In genomic region chr11:61950632-61951031, GRCm38 (mm10) we compare ENCODE assay signal across 9 mouse cellular contexts. TPM values are rescaled to one million over a fixed set of nuclear protein-coding genes. Genes with fewer than 3 reads are reported as not detected.
A peak's percentile ranks its signal among the peaks of the same experiment; 100 is the strongest.
DNase-seq lines count a peak whose midpoint lies in the region; ATAC-seq and TF ChIP-seq lines count a peak whose summit lies in the region.
"Had no signal": no experiment of that assay in that cellular context is flagged by ENCODE, and none has a peak within 500 bp of the region (broad histone marks: within the 10 kb centered on the region; RNA-seq: fewer than 3 reads in every experiment).

No protein-coding gene starts in this region.

- TF ChIP-seq EP300 in MEL (IDR thresholded peaks at IDR 0.05; ENCODE audit: low read depth in 1 of 2, low read length in 2 of 2), result no peak

- 18% methylated on average over 10 of the region's 10 CpGs for WGBS in kidney, postnatal 0 days
- 20% methylated on average over 10 of the region's 10 CpGs for WGBS in liver, adult 2 months

- H3K4me3 ChIP-seq in MEL (ENCODE audit: control insufficient read depth in 1 of 2, insufficient read depth in 1 of 2, low read depth in 2 of 2, low read length in 2 of 2), result peak overlapping the region in 1 of 2 experiments; percentile 11; a peak in 1 of 4 replicates
- no peak overlapping the region for H3K4me3 ChIP-seq in kidney, postnatal 0 days (replicated peaks; ENCODE audit: low read depth, low read length)
- no peak overlapping the region for H3K4me3 ChIP-seq in liver, adult 2 months (ENCODE audit: insufficient read depth, low read depth, low read length)
- H3K4me3 ChIP-seq: lung, embryonic 15.5 days had no signal

- peak; percentile 88 for DNase-seq in 3T3-L1 (ENCODE audit: low read depth, low spot score)
- DNase-seq in MEL (ENCODE audit: low read depth, low spot score), result peak; percentile 94
- peak; percentile 89 to 93 for DNase-seq in cerebellum, adult 18-20 months
- DNase-seq in gastrocnemius, adult 18-20 months (ENCODE audit: low spot score), result peak; percentile 69
- peak; percentile 75 for DNase-seq in kidney, postnatal 0 days (ENCODE audit: low spot score)
- DNase-seq in liver, adult 2 months (ENCODE audit: extremely low read depth, low read depth, low spot score), result peak; percentile 44
- peak; percentile 67 for DNase-seq in ovary, postnatal 36 days (ENCODE audit: low spot score)
- peak; percentile 93 for DNase-seq in thymus, postnatal 4 days

- no peaks in the 10 kb centered on the region for H3K27me3 ChIP-seq in MEL (ENCODE audit: control insufficient read depth in 1 of 2, insufficient read depth in 2 of 2, low read length in 2 of 2)
- no peaks in the 10 kb centered on the region for H3K27me3 ChIP-seq in kidney, postnatal 0 days (ENCODE audit: insufficient read depth, low read length)
- no peaks in the 10 kb centered on the region for H3K27me3 ChIP-seq in liver, adult 2 months (ENCODE audit: control insufficient read depth, insufficient read depth, low read length)
- H3K27me3 ChIP-seq: lung, embryonic 15.5 days had no signal

- no peaks in the 10 kb centered on the region for H3K9me3 ChIP-seq in MEL (replicated peaks; ENCODE audit: insufficient read depth, low read length)
- H3K9me3 ChIP-seq in kidney, postnatal 0 days (replicated peaks; ENCODE audit: low read length), result no peaks in the 10 kb centered on the region
- H3K9me3 ChIP-seq: lung, embryonic 15.5 days had no signal

- TF ChIP-seq RAD21 in MEL (IDR thresholded peaks at IDR 0.05; ENCODE audit: low read depth, low read length), result peak; percentile 99

- H3K36me3 ChIP-seq in MEL (ENCODE audit: control insufficient read depth in 1 of 2, insufficient read depth in 2 of 2, low read length in 2 of 2), result peaks cover 0 to 27% of the 10 kb centered on the region in 2 experiments; a peak in 2 of 4 replicates
- H3K36me3 ChIP-seq in kidney, postnatal 0 days (ENCODE audit: insufficient read depth, low read length), result no peaks in the 10 kb centered on the region
- H3K36me3 ChIP-seq in liver, adult 2 months (ENCODE audit: control insufficient read depth, insufficient read depth, low read length), result no peaks in the 10 kb centered on the region
- H3K36me3 ChIP-seq: lung, embryonic 15.5 days had no signal

- TF ChIP-seq CTCF in MEL (IDR thresholded peaks at IDR 0.05 in 2 of 3, conservative IDR thresholded peaks at IDR 0.05 in 1 of 3; ENCODE audit: control insufficient read depth in 1 of 3, insufficient read depth in 1 of 3, low read depth in 2 of 3, low read length in 3 of 3, poor library complexity in 1 of 3, severe bottlenecking in 1 of 3), result peak in 2 of 3 experiments; percentile 95 to 100
- TF ChIP-seq CTCF in kidney, postnatal 0 days (IDR thresholded peaks at IDR 0.05; ENCODE audit: low read depth), result peak; percentile 93
- TF ChIP-seq CTCF in liver, adult 2 months (IDR thresholded peaks at IDR 0.05; ENCODE audit: low read depth, low read length), result peak; percentile 93

- H3K4me1 ChIP-seq in MEL (ENCODE audit: control insufficient read depth in 1 of 2, insufficient read depth in 2 of 2, low read length in 2 of 2), result peaks cover 16 to 18% of the 10 kb centered on the region in 2 experiments
- H3K4me1 ChIP-seq in kidney, postnatal 0 days (replicated peaks; ENCODE audit: insufficient read depth, low read length), result no peaks in the 10 kb centered on the region
- no peaks in the 10 kb centered on the region for H3K4me1 ChIP-seq in liver, adult 2 months (ENCODE audit: control insufficient read depth, insufficient read depth, low read length)
- H3K4me1 ChIP-seq: lung, embryonic 15.5 days had no signal

- H3K4me2 ChIP-seq in kidney, postnatal 0 days (ENCODE audit: low read length), result no peak overlapping the region
- H3K4me2 ChIP-seq: lung, embryonic 15.5 days had no signal

- no peak overlapping the region for H3K27ac ChIP-seq in MEL (ENCODE audit: control insufficient read depth, low read depth, low read length)
- H3K27ac ChIP-seq in kidney, postnatal 0 days, result no peak overlapping the region
- no peak overlapping the region for H3K27ac ChIP-seq in liver, adult 2 months (replicated peaks; ENCODE audit: insufficient read depth, low read depth, low read length)
- H3K27ac ChIP-seq: lung, embryonic 15.5 days had no signal

- H3K9ac ChIP-seq in MEL (ENCODE audit: control insufficient read depth, low read depth, low read length, poor library complexity, severe bottlenecking), result peak overlapping the region; percentile 50
- no peak overlapping the region for H3K9ac ChIP-seq in kidney, postnatal 0 days (ENCODE audit: low read depth, low read length)
- no peak overlapping the region for H3K9ac ChIP-seq in liver, adult 2 months (ENCODE audit: low read depth, low read length)
- H3K9ac ChIP-seq: lung, embryonic 15.5 days had no signal

- no peaks in the 10 kb centered on the region; the same call in 1 of the 2 replicates for H3K79me2 ChIP-seq in MEL (ENCODE audit: control insufficient read depth, insufficient read depth, low read length, poor library complexity)
- H3K79me2 ChIP-seq in liver, adult 2 months (ENCODE audit: control insufficient read depth, insufficient read depth, low read length), result no peaks in the 10 kb centered on the region

- no peak for ATAC-seq in kidney, postnatal 0 days (replicated peaks; ENCODE audit: low FRiP score, low read depth)

- TF ChIP-seq POLR2A in MEL (IDR thresholded peaks at IDR 0.05; ENCODE audit: control insufficient read depth in 1 of 2, insufficient read depth in 1 of 2, low read depth in 1 of 2, low read length in 2 of 2, poor library complexity in 1 of 2), result no peak
- TF ChIP-seq POLR2A in liver, adult 2 months (IDR thresholded peaks at IDR 0.05; ENCODE audit: extremely low read depth, insufficient read depth, low read length), result no peak

TF ChIP-seq in MEL, 35 proteins besides CTCF, POLR2A, EP300 and RAD21 (continues in another document):
- TF ChIP-seq E2F4 (IDR thresholded peaks at IDR 0.05; ENCODE audit: borderline replicate concordance, low read depth, low read length), result no peak
- no peak for TF ChIP-seq POLR2AphosphoS5 (IDR thresholded peaks at IDR 0.05; ENCODE audit: borderline replicate concordance, low read depth, low read length)
- TF ChIP-seq GABPA (IDR thresholded peaks at IDR 0.05; ENCODE audit: low read depth, low read length), result no peak
- no peak for TF ChIP-seq ZMIZ1 (IDR thresholded peaks at IDR 0.05; ENCODE audit: low read depth, low read length)
- no peak for TF ChIP-seq TCF12 (IDR thresholded peaks at IDR 0.05; ENCODE audit: low read depth, low read length)
- no peak for TF ChIP-seq MAFK (IDR thresholded peaks at IDR 0.05; ENCODE audit: borderline replicate concordance, low read depth, low read length)
- peak; percentile 53 for TF ChIP-seq MAX (IDR thresholded peaks at IDR 0.05; ENCODE audit: low read length)
- no peak for TF ChIP-seq CHD1 (IDR thresholded peaks at IDR 0.05; ENCODE audit: low read depth, low read length)
- peak; percentile 84 for TF ChIP-seq MYC (IDR thresholded peaks at IDR 0.05; ENCODE audit: low read depth, low read length)
- no peak for TF ChIP-seq UBTF (IDR thresholded peaks at IDR 0.05; ENCODE audit: borderline replicate concordance, insufficient read depth, low read depth, low read length)
- TF ChIP-seq MYB (IDR thresholded peaks at IDR 0.05; ENCODE audit: low read depth, low read length), result no peak
- no peak for TF ChIP-seq CHD2 (IDR thresholded peaks at IDR 0.05; ENCODE audit: low read length)
- TF ChIP-seq MAZ (IDR thresholded peaks at IDR 0.05; ENCODE audit: low read depth, low read length), result 0 out of 2 replicates have a peak, but pooled peaks have one; percentile 54
- TF ChIP-seq USF2 (IDR thresholded peaks at IDR 0.05; ENCODE audit: borderline replicate concordance in 1 of 2, insufficient read depth in 1 of 2, low read depth in 1 of 2, low read length in 2 of 2), result no peak
- TF ChIP-seq SIN3A (IDR thresholded peaks at IDR 0.05; ENCODE audit: low read length), result peak; percentile 80
- no peak for TF ChIP-seq KAT2A (conservative IDR thresholded peaks at IDR 0.05; ENCODE audit: low read depth, low read length)
- TF ChIP-seq BHLHE40 (IDR thresholded peaks at IDR 0.05; ENCODE audit: borderline replicate concordance, low read depth, low read length), result 0 out of 2 replicates have a peak, but pooled peaks have one; percentile 13
- TF ChIP-seq GATA1 (IDR thresholded peaks at IDR 0.05; ENCODE audit: low read depth, low read length), result no peak
- TF ChIP-seq JUND (IDR thresholded peaks at IDR 0.05; ENCODE audit: low read depth, low read length), result peak; percentile 59; the same call in 1 of the 2 replicates
- TF ChIP-seq POLR2AphosphoS2 (IDR thresholded peaks at IDR 0.05; ENCODE audit: low read length), result no peak
- peak; percentile 97 for TF ChIP-seq ZC3H11A (IDR thresholded peaks at IDR 0.05; ENCODE audit: low read depth, low read length)
- no peak for TF ChIP-seq TAL1 (IDR thresholded peaks at IDR 0.05; ENCODE audit: low read length)
- TF ChIP-seq NELFE (IDR thresholded peaks at IDR 0.05; ENCODE audit: low read depth, low read length), result no peak
- TF ChIP-seq ELF1 (IDR thresholded peaks at IDR 0.05; ENCODE audit: low read depth, low read length), result peak; percentile 30; the same call in 1 of the 2 replicates
- no peak for TF ChIP-seq RCOR1 (IDR thresholded peaks at IDR 0.05; ENCODE audit: low read depth, low read length)
- TF ChIP-seq MEF2A (IDR thresholded peaks at IDR 0.05; ENCODE audit: extremely low read depth, insufficient replicate concordance, low read depth, low read length, poor library complexity, severe bottlenecking), result no peak
- TF ChIP-seq TBP (IDR thresholded peaks at IDR 0.05; ENCODE audit: low read depth, low read length), result 0 out of 2 replicates have a peak, but pooled peaks have one; percentile 15

RNA-seq across cellular contexts. Expression of gene Specc1, which starts 5.9 kb away (rescaled TPM):
- 2.3 and 2.5 TPM in 2 replicates for total RNA-seq in MEL (2012; rRNA removed)
- 1 to 10 TPM in 1 of 2 experiments, not detected in 1; 5.8 TPM for polyA plus RNA-seq in MEL (2012; ENCODE audit: insufficient read depth in 1 of 2, insufficient read length in 2 of 2, low read depth in 1 of 2, low replicate concordance in 2 of 2, missing spikeins in 1 of 2)
- total RNA-seq in gastrocnemius, adult 18-20 months (2021), result 1 to 10 TPM in 1 of 2 experiments, under 1 TPM in 1; 0.98 to 2.3 TPM
- polyA plus RNA-seq in kidney, postnatal 0 days (2015; fragmentation: Nextera tagmentation; extraction: Ambion mirVana), result 8.7 and 10.2 TPM in 2 replicates
- total RNA-seq in liver, adult 2 months (2014; rRNA removed), result 1.1 and 1.4 TPM in 2 replicates
- polyA plus RNA-seq in liver, adult 2 months (2012; rRNA removed), result 0.49 and 0.52 TPM in 2 replicates

RNA-seq across cellular contexts. Expression of gene Akap10, which starts 20.6 kb away (rescaled TPM):
- 20.1 and 21.7 TPM in 2 replicates for total RNA-seq in MEL (2012; rRNA removed)
- polyA plus RNA-seq in MEL (2012; ENCODE audit: insufficient read depth in 1 of 2, insufficient read length in 2 of 2, low read depth in 1 of 2, low replicate concordance in 2 of 2, missing spikeins in 1 of 2), result 10 to 100 TPM in 1 of 2 experiments, not detected in 1; 17.7 TPM
- total RNA-seq in gastrocnemius, adult 18-20 months (2021), result 1 to 10 TPM; 7.6 to 9.0 TPM
- 8.1 and 9.4 TPM in 2 replicates for polyA plus RNA-seq in kidney, postnatal 0 days (2015; fragmentation: Nextera tagmentation; extraction: Ambion mirVana)
- total RNA-seq in liver, adult 2 months (2014; rRNA removed), result 8.7 and 10.2 TPM in 2 replicates
- polyA plus RNA-seq in liver, adult 2 months (2012; rRNA removed), result 3.8 and 4.6 TPM in 2 replicates

Comparison
In these comparisons a context has a peak if more than half of its experiments do, and no peak if none do; other contexts are left out.
1. DNase-seq: peak in every context shown above with its lines; median percentile 94 in MEL; 93 in thymus, postnatal 4 days; 91 in cerebellum, adult 18-20 months; 88 in 3T3-L1; 75 in kidney, postnatal 0 days; 69 in gastrocnemius, adult 18-20 months; 67 in ovary, postnatal 36 days; 44 in liver, adult 2 months.